Mouse (Mus musculus): ENCODE measurements around the gene Tbpl2. TPM values are rescaled to one million over a fixed set of nuclear protein-coding genes. Genes with fewer than 3 reads are reported as not detected.

Gene Tbpl2
- total RNA-seq (2017): not detected in 3 replicates

- no peak for ATAC-seq (replicated peaks; ENCODE audit: insufficient number of reproducible peaks, low FRiP score, low TSS enrichment, poor library complexity, severe bottlenecking)
Observed at GRCm38 (mm10) chr2:24096495-24096894, at the start of gene Tbpl2. TSS of gene Tbpl2 (minus strand) at chr2:24096595.

GRCm38 (mm10) chr2:24134373-24134772, 38.0 kb upstream of the Tbpl2 start:
- ATAC-seq (replicated peaks; ENCODE audit: insufficient number of reproducible peaks, low FRiP score, low TSS enrichment, poor library complexity, severe bottlenecking): no peak

- ATAC-seq (replicated peaks; ENCODE audit: insufficient number of reproducible peaks, low FRiP score, low TSS enrichment, poor library complexity, severe bottlenecking): no peak
Observed at GRCm38 (mm10) chr2:24109085-24109484, 12.7 kb upstream of the Tbpl2 start.

GRCm38 (mm10) chr2:24103619-24104289, 7.4 kb upstream of the Tbpl2 start:
- ATAC-seq (replicated peaks; ENCODE audit: insufficient number of reproducible peaks, low FRiP score, low TSS enrichment, poor library complexity, severe bottlenecking): 0 out of 2 replicates have a peak, but pooled peaks have one; percentile 27

GRCm38 (mm10) chr2:24090921-24091320, 5.5 kb downstream of the Tbpl2 start:
- no peak for ATAC-seq (replicated peaks; ENCODE audit: insufficient number of reproducible peaks, low FRiP score, low TSS enrichment, poor library complexity, severe bottlenecking)

- no peak for ATAC-seq (replicated peaks; ENCODE audit: insufficient number of reproducible peaks, low FRiP score, low TSS enrichment, poor library complexity, severe bottlenecking)
Observed at GRCm38 (mm10) chr2:24050459-24050858, 45.9 kb downstream of the Tbpl2 start.

GRCm38 (mm10) chr2:24049344-24049990, 46.9 kb downstream of the Tbpl2 start, which contains the start of gene Hnmt:
TSS of gene Hnmt (minus strand) at chr2:24049394.
- no peak for ATAC-seq (replicated peaks; ENCODE audit: insufficient number of reproducible peaks, low FRiP score, low TSS enrichment, poor library complexity, severe bottlenecking)

GRCm38 (mm10) chr2:24048480-24049097, 47.8 kb downstream of the Tbpl2 start:
- 0 out of 2 replicates have a peak, but pooled peaks have one; percentile 31 for ATAC-seq (replicated peaks; ENCODE audit: insufficient number of reproducible peaks, low FRiP score, low TSS enrichment, poor library complexity, severe bottlenecking)

GRCm38 (mm10) chr2:24047551-24048479, 48.6 kb downstream of the Tbpl2 start:
- no peak for ATAC-seq (replicated peaks; ENCODE audit: insufficient number of reproducible peaks, low FRiP score, low TSS enrichment, poor library complexity, severe bottlenecking)

GRCm38 (mm10) chr2:24042901-24043300, 53.5 kb downstream of the Tbpl2 start:
- no peak for ATAC-seq (replicated peaks; ENCODE audit: insufficient number of reproducible peaks, low FRiP score, low TSS enrichment, poor library complexity, severe bottlenecking)

GRCm38 (mm10) chr2:24040531-24040930, 55.9 kb downstream of the Tbpl2 start:
- no peak for ATAC-seq (replicated peaks; ENCODE audit: insufficient number of reproducible peaks, low FRiP score, low TSS enrichment, poor library complexity, severe bottlenecking)

Other genes starting within 250 kb of the Tbpl2 start
- gene Hnmt, start 47.2 kb downstream of the Tbpl2 start, total RNA-seq (2017): 16.4 to 33.7 TPM (median 26.7 TPM) in 3 replicates
- gene Il1f8, start 56.6 kb upstream of the Tbpl2 start, total RNA-seq (2017): not detected in 3 replicates
- gene Il1f9, start 89.9 kb upstream of the Tbpl2 start, total RNA-seq (2017): not detected in 3 replicates
- gene Il1f6, start 118.8 kb upstream of the Tbpl2 start, total RNA-seq (2017): not detected in 3 replicates
- not detected in 3 replicates for gene Il1f5, start 180.4 kb upstream of the Tbpl2 start, total RNA-seq (2017)
- not detected in 3 replicates for gene Il1f10, start 194.6 kb upstream of the Tbpl2 start, total RNA-seq (2017)
- 5.8 to 12.4 TPM (median 8.9 TPM) in 3 replicates for gene Il1rn, start 240.3 kb upstream of the Tbpl2 start, total RNA-seq (2017)

All from monocyte, adult 5-6 weeks (primary cell).